Comparison of ENCODE assay signal across 7 mouse cellular contexts in genomic region chr4:134468578-134469266, GRCm38 (mm10). TPM values are rescaled to one million over a fixed set of nuclear protein-coding genes. Genes with fewer than 3 reads are reported as not detected.
DNase-seq lines count a peak whose midpoint lies in the region; ATAC-seq lines count a peak whose summit lies in the region.

No protein-coding gene starts in this region.

- ATAC-seq in granulocyte monocyte progenitor cell, adult 5-6 weeks (replicated peaks; ENCODE audit: poor library complexity, severe bottlenecking), result peak; percentile 76
- peak; percentile 81 for ATAC-seq in midbrain, embryonic 13.5 days

- H3K4me1 ChIP-seq in limb, embryonic 10.5 days, result peaks cover 23% of the 10 kb centered on the region
- H3K4me1 ChIP-seq in midbrain, embryonic 13.5 days (replicated peaks), result peaks cover 59% of the 10 kb centered on the region

- peaks cover 36% of the 10 kb centered on the region for H3K36me3 ChIP-seq in limb, embryonic 10.5 days
- H3K36me3 ChIP-seq in midbrain, embryonic 13.5 days, result peaks cover 25% of the 10 kb centered on the region

- under 1% methylated on average over 65 of the region's 68 CpGs for WGBS in limb, embryonic 10.5 days
- whole genome bisulfite sequencing in midbrain, embryonic 13.5 days, result under 1% methylated on average over 64 of the region's 68 CpGs

- H3K27ac ChIP-seq in limb, embryonic 10.5 days, result peak overlapping the region; percentile 99
- H3K27ac ChIP-seq in midbrain, embryonic 13.5 days, result peak overlapping the region; percentile 99

- H3K9ac ChIP-seq in midbrain, embryonic 13.5 days (replicated peaks), result peak overlapping the region; percentile 93

- DNase-seq in adrenal gland, adult 8-10 months, result peak; percentile 85
- DNase-seq in embryo, embryonic 9.5 days (ENCODE audit: extremely low spot score), result peak; percentile 92
- peak; percentile 88 for DNase-seq in kidney, adult 11 months
- DNase-seq in limb, embryonic 10.5 days (ENCODE audit: low spot score), result peak; percentile 96
- DNase-seq in spleen, adult 12 weeks (ENCODE audit: low spot score), result peak; percentile 96

- no peaks in the 10 kb centered on the region for H3K9me3 ChIP-seq in limb, embryonic 10.5 days (replicated peaks)
- no peaks in the 10 kb centered on the region for H3K9me3 ChIP-seq in midbrain, embryonic 13.5 days

- peak overlapping the region; percentile 85 for H3K4me2 ChIP-seq in midbrain, embryonic 13.5 days (replicated peaks)

- H3K27me3 ChIP-seq in limb, embryonic 10.5 days (ENCODE audit: low read depth, poor library complexity, severe bottlenecking), result peaks cover 15% of the 10 kb centered on the region
- no peaks in the 10 kb centered on the region for H3K27me3 ChIP-seq in midbrain, embryonic 13.5 days

- peak overlapping the region; percentile 90 for H3K4me3 ChIP-seq in limb, embryonic 10.5 days
- peak overlapping the region; percentile 63 for H3K4me3 ChIP-seq in midbrain, embryonic 13.5 days (replicated peaks)

RNA-seq across cellular contexts. Expression of gene Stmn1, which starts 0.6 kb away (rescaled TPM):
- 10 to 100 TPM; 20.9 to 31.8 (median 30.0) TPM for total RNA-seq in adrenal gland, adult 8-10 months (2022)
- 878 and 904 TPM in 2 replicates for total RNA-seq in granulocyte monocyte progenitor cell, adult 5-6 weeks (2014; fragmentation: Nextera tagmentation)
- 966 and 982 TPM in 2 replicates for total RNA-seq in granulocyte monocyte progenitor cell, adult 5-6 weeks (2017)
- polyA plus RNA-seq in limb, embryonic 10.5 days (2016; fragmentation: Nextera tagmentation; extraction: Ambion mirVana), result 1,855 and 1,993 TPM in 2 replicates
- 7,568 and 8,132 TPM in 2 replicates for polyA plus RNA-seq in midbrain, embryonic 13.5 days (2015; fragmentation: Nextera tagmentation; extraction: Ambion mirVana)

RNA-seq across cellular contexts. Expression of gene Paqr7, which starts 27.8 kb away (rescaled TPM):
- total RNA-seq in adrenal gland, adult 8-10 months (2022), result 10 to 100 TPM; 54.1 to 81.1 (median 71.3) TPM
- 11.2 and 12.9 TPM in 2 replicates for total RNA-seq in granulocyte monocyte progenitor cell, adult 5-6 weeks (2014; fragmentation: Nextera tagmentation)
- total RNA-seq in granulocyte monocyte progenitor cell, adult 5-6 weeks (2017), result 9.5 and 12.8 TPM in 2 replicates
- 1.2 TPM in 2 replicates for polyA plus RNA-seq in limb, embryonic 10.5 days (2016; fragmentation: Nextera tagmentation; extraction: Ambion mirVana)
- polyA plus RNA-seq in midbrain, embryonic 13.5 days (2015; fragmentation: Nextera tagmentation; extraction: Ambion mirVana), result 10.8 and 12.8 TPM in 2 replicates

RNA-seq across cellular contexts. Expression of gene Aunip, which starts 42.1 kb away (rescaled TPM):
- 1 to 10 TPM in 3 of 4 experiments, under 1 TPM in 1; 0.66 to 2.4 (median 2.2) TPM for total RNA-seq in adrenal gland, adult 8-10 months (2022)
- 15.0 and 25.6 TPM in 2 replicates for total RNA-seq in granulocyte monocyte progenitor cell, adult 5-6 weeks (2014; fragmentation: Nextera tagmentation)
- 24.2 and 26.4 TPM in 2 replicates for total RNA-seq in granulocyte monocyte progenitor cell, adult 5-6 weeks (2017)
- polyA plus RNA-seq in limb, embryonic 10.5 days (2016; fragmentation: Nextera tagmentation; extraction: Ambion mirVana), result 21.9 and 29.6 TPM in 2 replicates
- polyA plus RNA-seq in midbrain, embryonic 13.5 days (2015; fragmentation: Nextera tagmentation; extraction: Ambion mirVana), result 3.9 and 4.4 TPM in 2 replicates

Comparison
In these comparisons a context has a peak if more than half of its experiments do, and no peak if none do; other contexts are left out.
1. Peak in every context shown above with its lines: DNase-seq, ATAC-seq, H3K4me3 ChIP-seq and H3K27ac ChIP-seq.
2. RNA of gene Stmn1, which starts 0.6 kb away (total RNA-seq): 878 to 982 TPM in granulocyte monocyte progenitor cell, adult 5-6 weeks; 20.9 to 31.8 TPM in adrenal gland, adult 8-10 months; every median in the first group is over 10 times any median in the second.
3. RNA of gene Aunip, which starts 42.1 kb away (total RNA-seq): 15.0 to 26.4 TPM in granulocyte monocyte progenitor cell, adult 5-6 weeks; 0.66 to 2.4 TPM in adrenal gland, adult 8-10 months; every median in the first group is over 4 times any median in the second.